Mouse (Mus musculus) mature B cell (primary cell): ENCODE measurements around the gene Pacrg.

ENCODE experiments used
- in situ Hi-C: fragments of 300-500 bp; cut with MboI; formaldehyde crosslinking; loops from 2 replicates; pipeline ENCODE4 v1.14.3; 2019

Gene Pacrg

GRCm38 (mm10) chr17:10840148-10840707, at the start of gene Pacrg, which contains the start of gene Prkn:
TSS of gene Pacrg (minus strand) at chr17:10840311.
TSS of gene Prkn (plus strand) at chr17:10840384.
- in situ Hi-C loops: no loop called here

- in situ Hi-C loops: no loop called here
Measured at GRCm38 (mm10) chr17:10887924-10888323, 47.8 kb upstream of the Pacrg start.

DNA sequence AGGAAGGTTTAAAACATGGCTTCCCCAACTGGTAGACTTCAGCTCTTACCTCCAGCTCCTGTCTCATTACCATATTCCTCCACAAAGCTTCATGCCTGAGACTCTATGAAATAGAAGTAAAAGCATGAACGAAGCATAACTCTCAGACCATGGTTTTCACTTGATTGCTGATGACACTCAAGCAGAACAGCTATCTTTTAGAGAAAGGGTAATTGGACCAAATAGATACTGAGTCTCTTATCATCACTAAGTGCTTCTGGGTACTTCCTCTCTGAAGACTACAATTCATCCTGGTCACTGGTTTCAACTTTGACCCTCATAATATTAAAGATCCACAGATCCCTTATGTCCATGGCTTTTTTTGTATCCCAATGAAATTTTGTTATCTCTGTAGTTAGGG, 42.1 kb upstream of the Pacrg start:
- in situ Hi-C loops: no loop called here

GRCm38 (mm10) chr17:10878986-10879385, 38.9 kb upstream of the Pacrg start:
- in situ Hi-C loops: no loop called here

DNA sequence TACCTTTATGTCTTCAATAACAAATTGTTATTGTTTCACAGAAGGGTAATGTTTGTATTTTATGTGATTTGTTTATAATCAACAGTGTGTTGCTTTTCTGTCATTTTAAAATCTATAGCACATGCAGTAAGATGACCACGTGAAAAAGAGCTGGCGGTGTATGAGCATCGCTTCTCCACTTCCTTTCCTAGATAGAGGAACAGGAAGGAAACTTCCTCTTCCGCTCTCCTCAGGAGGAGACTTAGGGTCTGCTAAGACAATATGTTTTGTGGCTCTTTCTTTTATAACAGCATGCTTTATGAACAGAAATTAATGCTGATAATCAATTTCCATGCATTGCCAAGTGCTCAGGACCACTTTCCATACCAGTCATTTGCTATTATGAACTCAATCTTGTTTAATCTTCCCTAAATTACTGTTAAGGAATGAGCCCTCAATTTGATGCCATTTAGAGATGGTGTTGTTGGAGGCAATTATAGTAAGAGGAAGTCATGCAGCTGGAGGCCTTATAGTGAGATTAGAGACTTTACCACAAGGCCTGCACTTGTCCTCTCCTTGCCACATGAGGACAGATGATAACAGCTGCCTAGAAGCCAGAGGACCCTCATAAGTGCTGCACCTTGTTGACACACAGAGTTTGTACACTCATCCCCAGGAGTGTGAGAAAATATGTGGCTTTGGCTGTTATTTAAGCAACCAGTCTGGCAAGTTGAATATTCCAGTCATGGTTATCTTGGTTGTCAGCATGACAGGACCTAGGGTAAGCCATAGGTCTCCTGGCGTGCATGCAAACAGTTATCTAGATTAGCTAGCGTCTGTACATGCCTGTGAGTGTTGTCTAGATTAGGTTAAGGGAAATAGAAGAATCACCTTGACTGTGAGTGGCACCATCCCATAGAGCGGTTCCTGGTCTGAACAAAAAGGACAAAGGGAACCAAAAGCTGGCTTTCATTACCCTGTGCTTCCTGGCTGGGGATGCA, 34.4 kb upstream of the Pacrg start:
- in situ Hi-C loops: no loop called here

DNA sequence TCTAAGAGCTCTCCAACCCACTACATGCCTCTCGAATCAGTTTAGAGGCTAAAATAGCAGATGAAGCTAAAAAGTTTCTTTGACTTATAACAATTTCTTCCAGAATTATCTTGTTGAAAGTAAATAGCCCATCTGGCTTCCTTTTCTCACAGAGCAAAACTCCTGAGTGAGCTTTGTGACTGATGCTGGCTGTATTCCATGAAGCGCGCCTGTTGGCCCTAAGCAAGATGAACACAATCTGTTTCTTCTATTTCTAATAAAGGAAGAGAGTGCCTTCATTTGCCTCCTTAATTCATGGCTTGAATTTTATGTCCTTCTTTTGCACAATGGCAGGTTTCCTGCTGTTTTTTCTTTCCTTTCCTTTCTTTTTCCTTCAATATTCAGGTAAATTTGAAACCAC, 14.1 kb upstream of the Pacrg start:
- in situ Hi-C loops: no loop called here

DNA sequence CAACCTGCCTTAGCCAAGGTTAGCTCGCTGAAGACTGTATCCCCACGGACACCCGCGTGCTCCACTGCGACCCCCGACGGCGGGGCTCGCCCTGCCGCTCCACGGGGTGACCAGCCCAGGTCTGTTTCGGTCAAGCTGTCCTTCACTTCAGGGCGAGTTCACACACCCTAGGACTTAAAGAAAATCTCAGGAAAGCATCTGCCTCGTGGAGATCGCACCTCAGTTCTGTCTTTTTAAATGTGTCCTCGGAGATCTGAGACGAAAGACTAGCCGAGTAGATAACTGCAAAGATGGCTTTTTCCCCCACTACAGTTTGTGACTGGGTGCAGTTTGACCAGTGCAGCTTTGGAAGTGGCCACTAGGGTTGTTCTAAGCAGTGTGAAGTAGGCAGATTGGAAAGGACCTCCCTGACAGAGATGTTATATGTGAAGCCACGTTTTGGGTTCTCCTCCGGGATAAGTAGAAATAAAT, 655 bp upstream of the Pacrg start:
- in situ Hi-C loops: no loop called here

DNA sequence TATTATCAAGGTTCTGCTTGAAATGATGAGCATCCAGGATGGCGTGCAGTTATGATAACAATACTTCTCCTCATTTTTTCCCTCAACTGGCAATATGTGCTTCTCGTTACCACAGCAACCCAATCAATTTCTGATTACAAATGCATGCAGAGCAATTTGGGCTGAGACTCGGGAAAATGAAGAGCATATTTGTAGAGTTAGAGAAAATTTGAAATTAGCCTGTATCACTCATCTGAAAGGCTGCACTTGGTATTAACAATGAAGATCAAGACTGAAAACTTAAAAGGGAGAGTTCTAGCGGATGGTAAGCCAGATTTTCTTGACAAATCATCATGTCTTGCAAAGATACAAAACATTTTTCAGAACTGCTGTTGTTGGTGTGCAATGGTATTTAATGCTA, 21.1 kb downstream of the Pacrg start:
- in situ Hi-C loops: no loop called here

GRCm38 (mm10) chr17:10808571-10808970, 31.5 kb downstream of the Pacrg start:
- in situ Hi-C loops: no loop called here

- in situ Hi-C loops: no loop called here
Measured at GRCm38 (mm10) chr17:10807261-10807998, 32.7 kb downstream of the Pacrg start.

GRCm38 (mm10) chr17:10806692-10807091, 33.4 kb downstream of the Pacrg start:
- in situ Hi-C loops: no loop called here

- in situ Hi-C loops: no loop called here
Measured at GRCm38 (mm10) chr17:10791661-10792060, 48.5 kb downstream of the Pacrg start.

DNA sequence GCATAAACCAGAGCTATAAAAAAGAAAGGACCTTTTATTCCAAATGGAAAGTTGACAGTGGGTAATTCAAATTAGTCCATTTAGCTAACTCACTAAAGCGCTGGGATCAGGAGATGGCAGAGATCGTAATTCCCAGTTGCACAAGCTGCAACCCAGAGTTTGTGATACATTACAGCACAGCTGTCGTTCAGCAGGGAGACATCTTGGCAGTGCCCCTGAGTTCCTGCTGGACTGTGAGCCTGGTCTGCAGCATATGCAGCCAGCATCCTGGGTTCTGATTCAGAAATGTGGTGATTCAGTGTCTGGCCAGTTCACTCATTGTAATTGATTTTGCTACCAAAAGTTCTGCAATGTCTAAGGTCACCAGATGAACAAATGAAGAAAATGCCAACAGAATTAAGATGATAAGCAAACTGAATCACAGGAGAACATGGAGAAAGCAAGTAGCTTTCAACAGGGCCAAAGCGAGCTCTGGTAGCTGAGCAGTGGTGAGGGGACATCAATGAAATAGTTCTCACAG, 55.6 kb downstream of the Pacrg start:
- in situ Hi-C loops: no loop called here

- in situ Hi-C loops: no loop called here
Measured at GRCm38 (mm10) chr17:10776503-10776902, 63.6 kb downstream of the Pacrg start.

DNA sequence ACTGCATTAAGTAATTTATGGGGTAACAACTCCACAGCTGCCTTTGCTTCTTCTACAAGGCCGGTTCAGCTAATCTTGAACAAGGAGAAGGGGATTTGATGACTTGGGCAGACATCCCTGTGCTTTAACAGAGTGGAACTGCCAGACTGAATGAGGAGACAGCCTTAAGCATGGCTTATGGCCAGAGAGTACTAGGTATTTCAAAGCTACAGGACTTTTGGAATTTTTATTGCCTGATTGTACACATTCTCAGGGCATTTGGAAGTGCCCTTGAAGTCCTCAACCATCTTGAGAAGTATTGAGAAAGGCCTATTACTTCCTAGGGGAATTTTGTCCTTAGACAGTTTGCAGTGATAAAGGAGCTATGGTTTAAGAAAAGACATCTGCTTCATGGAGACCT, 65.6 kb downstream of the Pacrg start:
- in situ Hi-C loops: no loop called here

GRCm38 (mm10) chr17:10772207-10772606, 67.9 kb downstream of the Pacrg start:
- in situ Hi-C loops: no loop called here

GRCm38 (mm10) chr17:10769873-10770272, 70.2 kb downstream of the Pacrg start:
- in situ Hi-C loops: no loop called here

GRCm38 (mm10) chr17:10766735-10767406, 73.2 kb downstream of the Pacrg start:
- in situ Hi-C loops: no loop called here

- in situ Hi-C loops: no loop called here
Measured at GRCm38 (mm10) chr17:10764343-10764742, 75.8 kb downstream of the Pacrg start.

GRCm38 (mm10) chr17:10757455-10757854, 82.7 kb downstream of the Pacrg start:
- in situ Hi-C loops: no loop called here

DNA sequence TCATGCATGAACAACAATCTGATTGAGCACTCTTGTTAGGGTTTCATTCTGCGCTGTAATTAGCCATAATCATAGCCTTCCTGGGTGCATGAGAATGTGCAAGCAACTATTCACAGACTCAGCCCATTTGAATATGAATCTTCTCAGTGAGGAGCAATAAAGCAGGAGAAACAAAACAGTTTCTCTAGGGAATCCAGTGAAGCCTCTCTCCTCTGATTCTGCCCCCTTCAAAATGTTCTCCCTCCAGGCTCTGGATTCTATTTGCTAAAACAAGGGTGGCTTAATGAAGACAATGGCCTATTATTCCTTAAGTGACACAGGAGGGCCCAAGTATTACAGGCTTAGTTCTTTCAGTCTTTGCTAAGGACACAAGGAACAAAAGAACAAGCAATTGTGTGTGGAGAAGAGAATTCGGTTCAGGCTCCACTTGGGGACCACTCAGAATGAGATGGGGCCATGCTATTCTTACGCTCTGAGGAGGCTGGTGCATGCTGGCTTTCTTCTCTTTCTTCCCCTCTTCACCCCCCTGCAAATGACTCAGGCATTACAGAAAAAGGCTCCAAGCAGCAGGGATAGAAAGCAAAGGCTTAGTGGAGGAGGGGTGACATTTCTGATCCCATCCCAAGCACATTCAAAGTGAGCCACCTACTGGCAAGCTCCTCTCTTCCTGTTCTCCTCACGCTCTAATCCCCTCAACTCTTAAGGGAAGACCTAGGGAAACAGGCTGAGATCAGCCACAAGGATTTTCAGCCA, 95.2 kb downstream of the Pacrg start:
- in situ Hi-C loops: no loop called here
